7 mouse cellular contexts compared by ENCODE assay signal in genomic region chr9:107526198-107527026, GRCm38 (mm10). TPM values are rescaled to one million over a fixed set of nuclear protein-coding genes. Genes with fewer than 3 reads are reported as not detected.
DNase-seq lines count a peak whose midpoint lies in the region; ATAC-seq and TF ChIP-seq lines count a peak whose summit lies in the region.

No protein-coding gene starts in this region.

- no peaks in the 10 kb centered on the region for H3K36me3 ChIP-seq in intestine, postnatal 0 days (ENCODE audit: control insufficient read depth, insufficient read depth)
- H3K36me3 ChIP-seq in limb, embryonic 13.5 days: no peaks in the 10 kb centered on the region
- 0 out of 2 replicates have a peak, but pooled peaks cover 4% of the 10 kb centered on the region for H3K36me3 ChIP-seq in midbrain, embryonic 14.5 days (ENCODE audit: control insufficient read depth, insufficient read depth, low read length)
- no peaks in the 10 kb centered on the region for H3K36me3 ChIP-seq in small intestine, adult 2 months (ENCODE audit: control insufficient read depth, insufficient read depth, low read length)

- H3K27me3 ChIP-seq in intestine, postnatal 0 days (replicated peaks; ENCODE audit: control insufficient read depth, insufficient read depth, low read length): no peaks in the 10 kb centered on the region; the same call in 1 of the 2 replicates
- H3K27me3 ChIP-seq in limb, embryonic 13.5 days: peaks cover 64% of the 10 kb centered on the region
- peaks cover 23% of the 10 kb centered on the region for H3K27me3 ChIP-seq in midbrain, embryonic 14.5 days (ENCODE audit: control insufficient read depth, insufficient read depth, low read length)
- H3K27me3 ChIP-seq in small intestine, adult 2 months (ENCODE audit: control insufficient read depth, insufficient read depth, low read length): peaks cover 15% of the 10 kb centered on the region

- peak; percentile 31; the same call in 1 of the 2 replicates for TF ChIP-seq CTCF in intestine, postnatal 0 days (IDR thresholded peaks at IDR 0.05; ENCODE audit: low read depth)
- no peak for TF ChIP-seq CTCF in small intestine, adult 2 months (IDR thresholded peaks at IDR 0.05; ENCODE audit: extremely low read depth, insufficient read length, insufficient replicate concordance, low read depth, low read length)

- TF ChIP-seq POLR2A in small intestine, adult 2 months (IDR thresholded peaks at IDR 0.05; ENCODE audit: low read depth, low read length): no peak

- peak overlapping the region; percentile 33 for H3K4me3 ChIP-seq in intestine, postnatal 0 days (ENCODE audit: low read depth, low read length)
- H3K4me3 ChIP-seq in limb, embryonic 13.5 days: peak overlapping the region; percentile 39
- H3K4me3 ChIP-seq in midbrain, embryonic 14.5 days (replicated peaks; ENCODE audit: low read depth, low read length): peak overlapping the region; percentile 23
- peak overlapping the region; percentile 54 for H3K4me3 ChIP-seq in small intestine, adult 2 months (ENCODE audit: low read depth, low read length)

- H3K9me3 ChIP-seq in intestine, postnatal 0 days (ENCODE audit: control insufficient read depth): no peaks in the 10 kb centered on the region
- no peaks in the 10 kb centered on the region for H3K9me3 ChIP-seq in limb, embryonic 13.5 days
- no peaks in the 10 kb centered on the region for H3K9me3 ChIP-seq in midbrain, embryonic 14.5 days (ENCODE audit: control insufficient read depth, low read length)

- peaks cover 4% of the 10 kb centered on the region; the same call in 1 of the 2 replicates for H3K4me1 ChIP-seq in intestine, postnatal 0 days (replicated peaks; ENCODE audit: control insufficient read depth, insufficient read depth, low read length)
- H3K4me1 ChIP-seq in limb, embryonic 13.5 days: peaks cover 28% of the 10 kb centered on the region
- H3K4me1 ChIP-seq in midbrain, embryonic 14.5 days (ENCODE audit: control insufficient read depth, insufficient read depth, low read length): peaks cover 15% of the 10 kb centered on the region
- H3K4me1 ChIP-seq in small intestine, adult 2 months (ENCODE audit: control insufficient read depth, insufficient read depth, insufficient read length, low read length): peaks cover 27% of the 10 kb centered on the region

- peak overlapping the region; percentile 75 for H3K4me2 ChIP-seq in intestine, postnatal 0 days (replicated peaks; ENCODE audit: low read depth)
- H3K4me2 ChIP-seq in limb, embryonic 13.5 days (replicated peaks): peak overlapping the region; percentile 66
- H3K4me2 ChIP-seq in midbrain, embryonic 14.5 days (ENCODE audit: low read length): peak overlapping the region; percentile 48

- 7% methylated on average over 43 of the region's 44 CpGs for WGBS in intestine, postnatal 0 days
- 5% methylated on average over 44 of the region's 44 CpGs for WGBS in limb, embryonic 13.5 days
- WGBS in midbrain, embryonic 14.5 days: 4% methylated on average over 43 of the region's 44 CpGs
- WGBS in small intestine, adult 2 months: 8% methylated on average over 44 of the region's 44 CpGs

- H3K27ac ChIP-seq in intestine, postnatal 0 days (ENCODE audit: low read depth, low read length): no peak overlapping the region
- H3K27ac ChIP-seq in limb, embryonic 13.5 days: no peak overlapping the region
- no peak overlapping the region for H3K27ac ChIP-seq in midbrain, embryonic 14.5 days (replicated peaks; ENCODE audit: low read depth, low read length)
- no peak overlapping the region for H3K27ac ChIP-seq in small intestine, adult 2 months (ENCODE audit: insufficient read depth, low read depth, low read length)

- ATAC-seq in intestine, postnatal 0 days: peak; percentile 63
- peak; percentile 62; the same call in 1 of the 2 replicates for ATAC-seq in limb, embryonic 13.5 days (ENCODE audit: low FRiP score, low read depth)
- peak; percentile 59; the same call in 1 of the 2 replicates for ATAC-seq in midbrain, embryonic 14.5 days (ENCODE audit: low FRiP score, low TSS enrichment)

- H3K9ac ChIP-seq in intestine, postnatal 0 days (ENCODE audit: low read depth, low read length): peak overlapping the region; percentile 26; the same call in 1 of the 2 replicates
- H3K9ac ChIP-seq in limb, embryonic 13.5 days: peak overlapping the region; percentile 35; the same call in 1 of the 2 replicates
- H3K9ac ChIP-seq in midbrain, embryonic 14.5 days (replicated peaks; ENCODE audit: low read length): 0 out of 2 replicates have a peak overlapping the region, but pooled peaks have one; percentile 16

- DNase-seq in adrenal gland, postnatal 10 days: peak; percentile 91
- DNase-seq in embryo, embryonic 11 days: peak; percentile 80
- peak; percentile 53 for DNase-seq in gastrocnemius, postnatal 25 days
- DNase-seq in midbrain, embryonic 14.5 days: peak; percentile 67

RNA-seq across cellular contexts. Expression of gene Tmem115, which starts 7.3 kb away (rescaled TPM):
- 10 to 100 TPM; 31.4 to 37.6 TPM for total RNA-seq in adrenal gland, postnatal 10 days (2021)
- 10 to 100 TPM; 14.8 to 15.2 TPM for total RNA-seq in gastrocnemius, postnatal 25 days (2021)
- polyA plus RNA-seq in intestine, postnatal 0 days (2015; fragmentation: Nextera tagmentation; extraction: Ambion mirVana): 36.3 and 38.0 TPM in 2 replicates
- 46.9 and 47.8 TPM in 2 replicates for polyA plus RNA-seq in limb, embryonic 13.5 days (2015; fragmentation: Nextera tagmentation; extraction: Ambion mirVana)
- 50.9 and 51.7 TPM in 2 replicates for polyA plus RNA-seq in midbrain, embryonic 14.5 days (2014; fragmentation: Nextera tagmentation; extraction: Ambion mirVana)
- polyA plus RNA-seq in small intestine, adult 2 months (2012; rRNA removed): 32.0 and 63.5 TPM in 2 replicates

RNA-seq across cellular contexts. Expression of gene Cyb561d2, which starts 15.6 kb away (rescaled TPM):
- 10 to 100 TPM; 15.4 to 16.1 TPM for total RNA-seq in adrenal gland, postnatal 10 days (2021)
- total RNA-seq in gastrocnemius, postnatal 25 days (2021): 1 to 10 TPM; 2.0 TPM
- polyA plus RNA-seq in intestine, postnatal 0 days (2015; fragmentation: Nextera tagmentation; extraction: Ambion mirVana): 36.3 and 38.9 TPM in 2 replicates
- 21.1 and 21.2 TPM in 2 replicates for polyA plus RNA-seq in limb, embryonic 13.5 days (2015; fragmentation: Nextera tagmentation; extraction: Ambion mirVana)
- polyA plus RNA-seq in midbrain, embryonic 14.5 days (2014; fragmentation: Nextera tagmentation; extraction: Ambion mirVana): 35.1 and 49.6 TPM in 2 replicates
- polyA plus RNA-seq in small intestine, adult 2 months (2012; rRNA removed): 35.6 and 47.7 TPM in 2 replicates

RNA-seq across cellular contexts. Expression of gene Nprl2, which starts 15.6 kb away (rescaled TPM):
- total RNA-seq in adrenal gland, postnatal 10 days (2021): 10 to 100 TPM; 19.2 to 21.3 TPM
- total RNA-seq in gastrocnemius, postnatal 25 days (2021): 10 to 100 TPM in 1 of 2 experiments, 1 to 10 TPM in 1; 9.5 to 10.2 TPM
- polyA plus RNA-seq in intestine, postnatal 0 days (2015; fragmentation: Nextera tagmentation; extraction: Ambion mirVana): 20.0 and 20.7 TPM in 2 replicates
- 41.8 and 44.2 TPM in 2 replicates for polyA plus RNA-seq in limb, embryonic 13.5 days (2015; fragmentation: Nextera tagmentation; extraction: Ambion mirVana)
- polyA plus RNA-seq in midbrain, embryonic 14.5 days (2014; fragmentation: Nextera tagmentation; extraction: Ambion mirVana): 69.4 and 75.7 TPM in 2 replicates
- 15.6 and 23.3 TPM in 2 replicates for polyA plus RNA-seq in small intestine, adult 2 months (2012; rRNA removed)

RNA-seq across cellular contexts. Expression of gene Zmynd10, which starts 20.7 kb away (rescaled TPM):
- total RNA-seq in adrenal gland, postnatal 10 days (2021): not detected
- not detected for total RNA-seq in gastrocnemius, postnatal 25 days (2021)
- polyA plus RNA-seq in intestine, postnatal 0 days (2015; fragmentation: Nextera tagmentation; extraction: Ambion mirVana): 4.0 and 5.0 TPM in 2 replicates
- 1.7 and 2.1 TPM in 2 replicates for polyA plus RNA-seq in limb, embryonic 13.5 days (2015; fragmentation: Nextera tagmentation; extraction: Ambion mirVana)
- polyA plus RNA-seq in midbrain, embryonic 14.5 days (2014; fragmentation: Nextera tagmentation; extraction: Ambion mirVana): 2.2 and 2.5 TPM in 2 replicates
- polyA plus RNA-seq in small intestine, adult 2 months (2012; rRNA removed): 0.32 and 0.69 TPM in 2 replicates

RNA-seq across cellular contexts. Expression of gene Rassf1, which starts 24.9 kb away (rescaled TPM):
- total RNA-seq in adrenal gland, postnatal 10 days (2021): 10 to 100 TPM; 23.6 to 27.7 TPM
- 10 to 100 TPM; 10.8 to 12.5 TPM for total RNA-seq in gastrocnemius, postnatal 25 days (2021)
- 44.3 and 48.0 TPM in 2 replicates for polyA plus RNA-seq in intestine, postnatal 0 days (2015; fragmentation: Nextera tagmentation; extraction: Ambion mirVana)
- polyA plus RNA-seq in limb, embryonic 13.5 days (2015; fragmentation: Nextera tagmentation; extraction: Ambion mirVana): 77.1 and 83.2 TPM in 2 replicates
- 35.5 and 40.4 TPM in 2 replicates for polyA plus RNA-seq in midbrain, embryonic 14.5 days (2014; fragmentation: Nextera tagmentation; extraction: Ambion mirVana)
- polyA plus RNA-seq in small intestine, adult 2 months (2012; rRNA removed): 14.1 and 33.2 TPM in 2 replicates
